Mouse (Mus musculus): Measurements from ENCODE around the gene Coq8b.

Gene Coq8b

DNA sequence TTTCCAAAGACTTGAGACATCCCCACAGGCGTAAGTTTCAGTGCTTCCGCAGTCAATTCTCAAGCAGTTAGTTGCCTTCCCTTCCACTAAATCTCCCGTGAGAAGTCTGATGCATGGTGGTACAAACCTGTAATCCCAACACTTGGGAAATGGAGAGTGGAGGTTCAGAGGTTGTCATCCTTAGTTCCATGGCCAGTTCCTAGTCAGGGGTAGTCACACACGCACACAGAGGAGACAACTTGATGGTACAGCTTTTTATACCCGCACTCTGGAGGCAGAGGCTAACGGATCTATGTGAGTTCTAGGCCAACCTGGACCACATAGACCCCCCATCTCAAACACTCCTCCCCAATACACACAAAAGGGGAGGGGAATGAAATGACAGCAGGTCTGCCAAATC lies 4.0 kb upstream of the Coq8b start:
- DNase-seq (ENCODE audit: low read depth): no peak

DNA sequence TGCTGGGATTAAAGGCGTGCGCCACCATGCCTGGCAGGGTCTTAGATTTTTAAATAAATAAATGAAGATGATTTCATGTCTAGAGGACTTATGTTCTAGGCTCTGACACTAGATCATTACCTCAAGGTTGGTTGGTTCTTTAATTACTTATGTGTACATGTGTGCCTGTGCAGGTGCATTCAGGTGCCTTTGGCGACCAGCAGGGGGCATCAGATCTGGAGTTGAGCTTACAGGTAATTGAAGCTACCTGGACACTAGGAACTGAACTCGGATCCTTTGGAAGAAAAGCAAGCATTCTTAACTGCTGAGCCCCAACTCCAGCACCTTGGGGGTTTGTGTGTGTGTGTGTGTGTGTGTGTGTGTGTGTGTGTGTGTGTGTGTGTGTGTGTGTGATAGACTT lies 2.0 kb upstream of the Coq8b start:
- DNase-seq (ENCODE audit: low read depth): peak; percentile 69

- DNase-seq (ENCODE audit: low read depth): no peak
These were observed 1.0 kb upstream of the Coq8b start for GRCm38 (mm10) chr7:27231693-27232331.

GRCm38 (mm10) chr7:27233300-27233699 lies 477 bp downstream of the Coq8b start:
- no peak for DNase-seq (ENCODE audit: low read depth)

- DNase-seq (ENCODE audit: low read depth): no peak
These were observed 2.9 kb downstream of the Coq8b start for GRCm38 (mm10) chr7:27235726-27236125.

DNA sequence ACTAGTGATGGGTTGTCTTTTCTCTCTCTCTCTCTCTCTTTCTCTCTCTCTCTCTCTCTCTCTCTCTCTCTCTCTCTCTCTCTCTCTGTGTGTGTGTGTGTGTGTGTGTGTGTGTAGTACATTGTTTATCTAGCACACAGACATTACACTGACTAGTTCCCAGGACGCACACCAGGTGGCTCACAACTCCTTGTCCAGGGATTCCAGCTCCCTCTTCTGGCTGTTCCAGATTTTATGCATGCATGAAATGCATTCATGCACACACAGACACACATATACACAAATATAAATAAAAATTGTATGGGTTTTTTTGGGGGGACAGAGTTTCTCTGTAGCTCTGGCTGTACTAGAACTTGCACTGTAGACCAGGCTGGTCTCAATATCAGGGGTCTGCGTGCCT lies 4.7 kb downstream of the Coq8b start:
- no peak for DNase-seq (ENCODE audit: low read depth)

GRCm38 (mm10) chr7:27238568-27238967 lies 5.7 kb downstream of the Coq8b start:
- DNase-seq (ENCODE audit: low read depth): no peak

- no peak for DNase-seq (ENCODE audit: low read depth)
These were observed 10.4 kb downstream of the Coq8b start for GRCm38 (mm10) chr7:27243211-27243610.

- DNase-seq (ENCODE audit: low read depth): peak; percentile 74
These were observed 11.3 kb downstream of the Coq8b start for GRCm38 (mm10) chr7:27244088-27244487.

DNA sequence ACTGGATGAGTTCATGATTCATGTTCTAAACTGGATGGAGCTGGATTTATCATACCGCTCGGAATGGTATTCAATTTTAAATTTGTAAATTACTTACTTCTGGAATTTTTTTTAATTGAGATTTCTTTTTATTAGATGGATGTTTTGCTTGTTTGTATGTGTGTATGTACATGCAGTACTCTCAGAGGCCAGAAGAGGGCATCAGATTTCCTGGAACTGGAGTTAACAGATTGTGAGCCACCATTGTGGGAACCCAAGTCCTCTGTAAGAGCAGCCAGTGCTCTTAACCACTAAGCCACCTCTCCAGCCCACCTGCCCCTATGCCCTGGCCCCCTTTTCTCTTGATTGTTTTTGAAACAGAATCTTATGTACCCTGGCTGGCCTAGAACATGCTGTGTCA lies 16.3 kb downstream of the Coq8b start:
- DNase-seq (ENCODE audit: low read depth): peak; percentile 70

DNA sequence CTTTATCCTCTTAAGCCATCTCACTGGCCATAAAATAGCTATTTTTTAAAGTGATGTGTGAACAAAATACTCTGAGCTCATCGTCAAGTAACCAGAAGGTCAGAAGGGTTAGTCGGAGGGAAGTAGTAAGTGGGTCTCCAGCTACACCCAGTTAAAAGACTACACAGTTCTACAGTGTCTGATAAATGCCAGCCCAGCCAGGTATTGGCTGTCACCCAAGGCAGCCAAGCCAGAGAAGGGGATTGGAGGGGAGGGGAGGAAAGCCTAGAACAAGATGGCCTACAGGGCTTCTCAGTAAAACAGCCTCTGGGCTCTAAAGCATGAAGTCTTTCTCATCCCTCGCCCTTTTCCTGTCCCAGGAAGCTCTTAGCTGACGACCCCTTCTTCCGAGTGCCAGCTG lies 17.1 kb downstream of the Coq8b start:
- no peak for DNase-seq (ENCODE audit: low read depth)

DNA sequence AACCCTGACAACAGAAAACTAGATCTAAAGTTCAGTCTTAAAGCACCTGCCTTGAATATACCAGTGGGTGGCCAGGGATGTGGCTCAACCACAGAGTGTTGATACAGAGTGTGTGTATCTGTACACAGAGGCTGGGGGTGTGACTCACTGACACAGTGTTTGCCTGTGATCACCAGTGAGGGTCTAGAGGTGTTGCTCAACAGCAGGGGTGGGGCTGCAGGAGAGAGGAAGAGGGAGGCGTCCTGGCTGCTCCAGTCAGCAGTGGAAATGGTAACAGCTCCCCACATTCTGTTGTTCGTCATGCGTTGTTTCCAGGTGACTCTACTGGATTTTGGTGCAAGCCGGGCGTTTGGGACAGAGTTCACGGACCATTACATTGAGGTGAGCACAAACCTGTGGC lies 19.1 kb downstream of the Coq8b start:
- DNase-seq (ENCODE audit: low read depth): no peak

- peak; percentile 45 for DNase-seq (ENCODE audit: low read depth)
These were observed 22.9 kb downstream of the Coq8b start for GRCm38 (mm10) chr7:27255721-27256120.

DNA sequence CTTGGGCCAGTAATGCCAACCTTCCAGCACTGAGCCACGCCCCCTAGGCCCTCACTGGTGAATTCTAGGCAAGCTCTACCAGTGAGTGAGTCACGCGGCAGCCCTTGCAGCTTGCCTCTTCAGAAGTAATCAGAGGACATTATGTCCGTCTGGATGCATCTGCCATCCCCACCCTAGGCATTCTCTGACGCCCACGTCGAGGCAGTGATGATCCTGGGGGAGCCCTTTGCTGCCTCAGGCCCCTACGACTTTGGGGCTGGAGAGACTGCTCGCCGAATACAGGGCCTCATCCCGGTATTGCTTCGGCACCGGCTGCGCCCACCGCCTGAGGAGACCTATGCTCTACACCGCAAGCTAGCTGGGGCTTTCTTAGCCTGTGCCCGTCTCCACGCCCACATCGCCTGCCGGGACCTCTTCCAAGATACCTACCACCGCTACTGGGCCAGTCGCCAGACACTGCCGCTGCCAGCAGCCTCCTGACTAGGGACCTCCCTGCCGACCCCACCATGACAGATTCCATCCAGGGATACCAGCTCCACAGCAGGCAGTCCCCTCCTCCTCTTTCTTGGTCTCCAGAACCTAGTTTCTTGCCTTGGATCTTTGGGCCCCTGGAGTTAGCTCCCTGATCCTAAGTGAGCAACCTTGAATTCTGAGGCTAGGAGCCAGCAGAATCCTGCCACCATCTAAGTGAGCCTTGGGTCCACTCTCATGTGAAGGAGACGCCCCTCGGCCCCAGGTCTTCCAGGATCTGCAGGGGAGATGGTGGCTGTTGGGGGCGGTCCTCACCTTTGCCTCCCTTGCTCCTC lies 24.4 kb downstream of the Coq8b start:
- DNase-seq (ENCODE audit: low read depth): no peak

- no peak for DNase-seq (ENCODE audit: low read depth)
These were observed 25.0 kb downstream of the Coq8b start for GRCm38 (mm10) chr7:27257852-27258204.

- peak; percentile 98 for DNase-seq (ENCODE audit: low read depth)
These were observed 25.5 kb downstream of the Coq8b start, which contains the start of gene Numbl for GRCm38 (mm10) chr7:27258205-27258899. TSS of gene Numbl (plus strand) at chr7:27258433.

- no peak for DNase-seq (ENCODE audit: low read depth)
These were observed 26.5 kb downstream of the Coq8b start for GRCm38 (mm10) chr7:27259271-27259721.

- peak; percentile 45 for DNase-seq (ENCODE audit: low read depth)
These were observed 26.9 kb downstream of the Coq8b start for GRCm38 (mm10) chr7:27259771-27260170.

GRCm38 (mm10) chr7:27260856-27261255 lies 28.0 kb downstream of the Coq8b start:
- no peak for DNase-seq (ENCODE audit: low read depth)

GRCm38 (mm10) chr7:27261888-27262287 lies 29.1 kb downstream of the Coq8b start:
- no peak for DNase-seq (ENCODE audit: low read depth)

DNA sequence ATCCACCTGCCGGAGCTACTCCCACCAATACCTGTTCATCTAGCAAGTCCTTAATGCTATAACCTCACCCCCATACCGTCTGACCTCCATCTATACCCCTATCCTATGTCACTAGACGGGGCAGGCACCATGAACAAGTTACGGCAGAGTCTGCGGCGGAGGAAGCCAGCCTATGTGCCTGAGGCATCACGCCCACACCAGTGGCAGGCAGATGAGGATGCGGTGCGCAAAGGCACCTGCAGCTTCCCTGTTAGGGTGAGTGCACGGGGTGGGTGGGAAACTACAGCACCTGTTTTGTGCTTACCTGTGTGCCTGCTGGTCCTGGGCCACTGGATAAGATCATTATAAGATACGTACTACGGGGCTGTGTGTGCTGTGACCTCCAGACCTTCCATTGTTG lies 31.9 kb downstream of the Coq8b start:
- DNase-seq (ENCODE audit: low read depth): no peak

- DNase-seq (ENCODE audit: low read depth): no peak
These were observed 33.8 kb downstream of the Coq8b start for GRCm38 (mm10) chr7:27266515-27267128.

- no peak for DNase-seq (ENCODE audit: low read depth)
These were observed 38.6 kb downstream of the Coq8b start for GRCm38 (mm10) chr7:27271423-27271822.

All from induced T-regulatory cell, adult 2 months (primary cell).